Mouse (Mus musculus): ENCODE measurements around the gene Usp47. TPM values are rescaled to one million over a fixed set of nuclear protein-coding genes. Genes with fewer than 3 reads are reported as not detected.
"Not testable (repeated sequence)": the region's sequence is repeated elsewhere in the genome, so short reads cannot be mapped to it uniquely, and the experiment has no call there.

The Usp47 gene
- polyA plus RNA-seq, 1 experiment from 2014 or later, result 110 TPM

DNA sequence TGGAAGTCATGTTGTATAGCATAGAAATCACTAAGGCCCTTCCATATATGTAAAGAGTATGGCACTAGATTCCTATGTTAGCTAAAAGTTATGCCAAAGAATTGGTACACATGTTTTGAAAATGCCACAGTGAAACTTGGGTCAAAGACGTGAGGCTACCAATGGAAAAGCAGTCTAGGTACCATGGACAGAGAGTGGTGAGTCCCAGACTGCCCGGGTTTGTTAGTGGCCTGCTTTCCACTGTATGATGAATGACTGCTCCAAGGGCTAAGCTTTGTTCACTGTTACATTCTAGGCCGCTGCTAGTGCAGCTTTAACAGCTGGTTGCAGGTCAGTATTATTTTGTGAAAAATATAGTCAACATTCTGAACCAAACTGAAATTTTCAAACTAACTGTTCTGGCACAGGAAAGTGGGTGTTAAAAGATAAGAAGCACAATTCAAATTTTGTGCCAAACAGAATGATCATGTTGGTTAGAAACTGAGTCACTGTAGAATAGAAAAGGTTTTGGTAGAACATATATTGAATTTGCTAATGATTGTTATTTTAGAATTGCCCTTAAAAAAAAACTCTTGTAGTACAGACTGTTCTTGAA lies 22.6 kb downstream of the Usp47 start:
- ATAC-seq (ENCODE audit: low FRiP score), result no peak
- no peak overlapping the region for H3K9ac ChIP-seq
- no peaks in the 10 kb centered on the region for H3K4me1 ChIP-seq
- WGBS, result 61% methylated on average over 3 of the region's 3 CpGs
- H3K4me3 ChIP-seq, result no peak overlapping the region
- no peaks in the 10 kb centered on the region for H3K27me3 ChIP-seq
- no peaks in the 10 kb centered on the region for H3K9me3 ChIP-seq (replicated peaks)
- no peak overlapping the region for H3K4me2 ChIP-seq (replicated peaks)
- no peak overlapping the region for H3K27ac ChIP-seq
- no peaks in the 10 kb centered on the region for H3K36me3 ChIP-seq

- 94% methylated on average over 5 of the region's 5 CpGs for WGBS
- Histone ChIP-seq H3K27me3 (no peaks in the 10 kb centered on the region), H3K36me3 (no peaks in the 10 kb centered on the region), H3K9me3 (replicated peaks) (no peaks in the 10 kb centered on the region), H3K4me2 (replicated peaks) (no peak overlapping the region), H3K27ac (no peak overlapping the region), H3K4me3 (no peak overlapping the region), H3K4me1 (no peaks in the 10 kb centered on the region), H3K9ac (no peak overlapping the region)
- ATAC-seq (ENCODE audit: low FRiP score), result no peak
Observed at GRCm38 (mm10) chr7:112048643-112049042, 25.3 kb downstream of the Usp47 start.

GRCm38 (mm10) chr7:112053667-112054066 lies 30.4 kb downstream of the Usp47 start:
- ATAC-seq (ENCODE audit: low FRiP score), result no peak
- Histone ChIP-seq H3K4me1 (no peaks in the 10 kb centered on the region), H3K9ac (no peak overlapping the region), H3K9me3 (replicated peaks) (no peaks in the 10 kb centered on the region), H3K4me2 (replicated peaks) (no peak overlapping the region), H3K4me3 (no peak overlapping the region), H3K27me3 (no peaks in the 10 kb centered on the region), H3K36me3 (peaks cover 23% of the 10 kb centered on the region), H3K27ac (no peak overlapping the region)
- 93% methylated on average over 3 of the region's 3 CpGs for WGBS

DNA sequence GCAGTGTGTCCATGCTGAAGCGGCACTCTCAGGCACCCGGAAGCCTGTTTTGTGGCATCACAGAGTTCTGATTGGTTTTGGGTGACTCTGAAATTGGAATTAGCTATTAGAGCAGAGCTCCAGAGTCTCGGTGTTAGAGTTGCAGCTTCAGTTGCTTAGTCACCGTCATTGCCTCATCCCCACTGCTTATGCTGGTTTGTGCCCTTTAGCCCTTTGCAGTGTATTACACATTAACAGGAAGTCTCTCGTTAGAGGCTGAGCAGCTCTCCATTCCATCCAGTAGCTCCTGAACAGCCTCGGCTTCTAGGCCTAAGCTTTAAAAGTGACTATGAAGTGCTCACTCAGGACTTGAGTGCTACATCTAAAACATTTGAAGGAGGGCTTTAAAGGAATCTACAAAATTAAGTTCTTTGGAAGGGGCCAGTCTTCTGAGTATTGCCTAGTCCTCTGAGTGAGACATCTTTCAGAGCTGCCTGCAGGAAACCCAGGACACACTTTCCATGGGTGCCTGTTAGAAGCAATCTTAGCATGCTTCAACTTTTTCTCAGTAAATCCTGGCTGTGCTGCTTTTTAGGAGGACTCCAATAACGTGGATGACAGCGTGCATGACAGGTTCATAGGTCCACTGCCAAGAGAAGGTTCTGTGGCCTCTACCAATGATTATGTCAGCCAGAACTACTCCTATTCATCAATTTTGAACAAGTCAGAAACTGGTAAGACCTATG lies 32.8 kb downstream of the Usp47 start:
- WGBS, result 89% methylated on average over 8 of the region's 8 CpGs
- H3K9me3 ChIP-seq (replicated peaks), result no peaks in the 10 kb centered on the region
- H3K4me1 ChIP-seq, result no peaks in the 10 kb centered on the region
- no peak overlapping the region for H3K4me3 ChIP-seq
- no peak overlapping the region for H3K9ac ChIP-seq
- no peaks in the 10 kb centered on the region for H3K27me3 ChIP-seq
- peaks cover 34% of the 10 kb centered on the region for H3K36me3 ChIP-seq
- no peak overlapping the region for H3K4me2 ChIP-seq (replicated peaks)
- no peak overlapping the region for H3K27ac ChIP-seq
- ATAC-seq (ENCODE audit: low FRiP score), result no peak

DNA sequence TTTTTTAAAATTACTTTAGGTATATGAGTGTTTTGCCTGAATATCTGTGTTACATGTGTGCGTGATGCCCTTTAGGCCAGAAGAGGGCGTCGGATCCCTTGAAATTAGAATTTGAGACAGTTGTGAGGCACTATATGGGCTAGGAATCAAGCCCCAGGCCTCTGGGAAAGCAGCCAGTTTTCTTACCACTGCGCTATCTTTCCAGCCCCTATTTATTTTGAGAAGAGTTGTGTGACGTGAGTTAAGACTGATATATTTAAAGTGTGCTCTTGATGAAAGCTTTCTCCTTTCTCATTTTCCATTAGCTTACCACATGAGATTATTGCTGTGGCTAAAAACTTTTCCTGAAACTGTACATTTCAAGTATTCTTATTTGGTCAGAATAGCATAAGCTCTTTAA lies 51.6 kb downstream of the Usp47 start:
- 89% methylated on average over 5 of the region's 5 CpGs for WGBS
- Histone ChIP-seq H3K9me3 (replicated peaks) (no peaks in the 10 kb centered on the region), H3K4me3 (no peak overlapping the region), H3K4me1 (no peaks in the 10 kb centered on the region), H3K27me3 (no peaks in the 10 kb centered on the region), H3K27ac (no peak overlapping the region), H3K36me3 (peaks cover 33% of the 10 kb centered on the region), H3K9ac (no peak overlapping the region), H3K4me2 (replicated peaks) (no peak overlapping the region)
- ATAC-seq (ENCODE audit: low FRiP score), result no peak

GRCm38 (mm10) chr7:112082636-112083035 lies 59.3 kb downstream of the Usp47 start:
- ATAC-seq (ENCODE audit: low FRiP score), result no peak
- Histone ChIP-seq H3K9me3 (replicated peaks) (no peaks in the 10 kb centered on the region), H3K4me1 (no peaks in the 10 kb centered on the region), H3K27me3 (no peaks in the 10 kb centered on the region), H3K36me3 (peaks cover 33% of the 10 kb centered on the region), H3K4me3 (no peak overlapping the region), H3K4me2 (replicated peaks) (no peak overlapping the region), H3K27ac (no peak overlapping the region), H3K9ac (no peak overlapping the region)
- 83% methylated on average over 1 of the region's 1 CpGs for WGBS

DNA sequence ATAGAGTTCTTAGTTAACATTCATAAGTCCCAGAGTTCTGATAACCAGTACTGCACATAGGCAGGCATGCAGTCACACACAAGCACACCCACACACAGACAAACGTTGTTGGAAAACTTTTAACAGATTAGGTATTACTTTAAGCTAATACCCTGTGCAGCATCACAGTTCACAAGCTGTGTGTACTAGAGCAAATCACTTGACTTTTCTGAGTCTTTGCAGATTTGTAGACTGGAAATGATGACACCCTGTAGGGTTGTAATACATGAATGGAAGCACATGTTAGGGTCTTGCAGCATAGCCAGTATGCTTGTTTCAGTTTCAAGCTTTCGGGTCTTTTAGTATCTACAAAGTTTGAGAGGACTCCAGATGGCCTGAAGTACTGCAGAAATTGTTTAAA lies 60.9 kb downstream of the Usp47 start:
- Histone ChIP-seq H3K36me3 (peaks cover 35% of the 10 kb centered on the region), H3K9ac (no peak overlapping the region), H3K9me3 (replicated peaks) (no peaks in the 10 kb centered on the region), H3K27me3 (no peaks in the 10 kb centered on the region), H3K4me1 (no peaks in the 10 kb centered on the region), H3K27ac (no peak overlapping the region), H3K4me3 (no peak overlapping the region), H3K4me2 (replicated peaks) (no peak overlapping the region)
- no peak for ATAC-seq (ENCODE audit: low FRiP score)
- WGBS, result 98% methylated on average over 2 of the region's 2 CpGs

DNA sequence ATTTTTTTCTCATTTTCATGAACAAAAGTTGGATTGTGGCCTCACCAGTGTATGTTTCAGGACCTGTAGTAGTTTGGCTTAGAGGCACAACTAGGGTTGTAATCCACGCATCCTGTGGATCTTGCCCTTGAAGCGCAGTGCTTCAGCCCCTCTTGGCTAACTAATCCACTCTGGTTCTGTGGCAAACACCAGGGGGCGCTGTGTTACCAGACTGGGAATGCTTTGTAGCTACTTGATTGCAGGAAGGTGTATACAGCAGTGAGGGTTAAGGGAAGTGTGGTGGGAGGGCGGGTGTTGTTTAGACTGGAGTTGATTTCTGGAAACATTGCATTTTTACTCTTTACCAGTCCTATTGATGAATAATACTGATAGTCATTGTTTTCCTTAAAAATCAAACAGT lies 61.8 kb downstream of the Usp47 start:
- no peak overlapping the region for H3K4me3 ChIP-seq
- H3K9ac ChIP-seq, result no peak overlapping the region
- H3K36me3 ChIP-seq, result peaks cover 36% of the 10 kb centered on the region
- H3K27me3 ChIP-seq, result no peaks in the 10 kb centered on the region
- no peak for ATAC-seq (ENCODE audit: low FRiP score)
- H3K4me1 ChIP-seq, result no peaks in the 10 kb centered on the region
- no peak overlapping the region for H3K4me2 ChIP-seq (replicated peaks)
- WGBS, result 41% methylated on average over 4 of the region's 4 CpGs
- H3K27ac ChIP-seq, result no peak overlapping the region
- H3K9me3 ChIP-seq (replicated peaks), result no peaks in the 10 kb centered on the region

DNA sequence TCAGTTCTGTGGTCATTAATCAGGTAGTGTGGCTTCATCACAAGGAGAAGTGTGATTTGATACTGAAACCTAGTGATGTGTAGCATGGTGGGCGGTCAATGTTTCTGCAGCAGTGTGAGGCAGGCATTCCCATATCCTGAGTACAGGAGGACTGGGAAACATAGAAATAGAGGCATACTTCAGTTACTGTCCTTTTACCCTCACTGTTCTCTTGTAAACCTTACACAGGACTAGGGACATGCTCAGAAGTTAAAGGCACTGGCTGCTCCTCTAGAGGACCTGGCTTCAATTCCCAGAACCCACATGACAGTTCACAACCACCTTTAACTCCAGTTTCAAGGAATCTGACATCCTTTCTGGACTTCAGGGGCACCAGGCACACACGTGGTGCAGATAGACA lies 62.9 kb downstream of the Usp47 start:
- Histone ChIP-seq H3K36me3 (peaks cover 41% of the 10 kb centered on the region), H3K9me3 (replicated peaks) (no peaks in the 10 kb centered on the region), H3K27me3 (no peaks in the 10 kb centered on the region), H3K9ac (no peak overlapping the region), H3K4me2 (replicated peaks) (no peak overlapping the region), H3K4me3 (no peak overlapping the region), H3K27ac (no peak overlapping the region), H3K4me1 (no peaks in the 10 kb centered on the region)
- WGBS, result 86% methylated on average over 2 of the region's 2 CpGs
- ATAC-seq (ENCODE audit: low FRiP score), result no peak

DNA sequence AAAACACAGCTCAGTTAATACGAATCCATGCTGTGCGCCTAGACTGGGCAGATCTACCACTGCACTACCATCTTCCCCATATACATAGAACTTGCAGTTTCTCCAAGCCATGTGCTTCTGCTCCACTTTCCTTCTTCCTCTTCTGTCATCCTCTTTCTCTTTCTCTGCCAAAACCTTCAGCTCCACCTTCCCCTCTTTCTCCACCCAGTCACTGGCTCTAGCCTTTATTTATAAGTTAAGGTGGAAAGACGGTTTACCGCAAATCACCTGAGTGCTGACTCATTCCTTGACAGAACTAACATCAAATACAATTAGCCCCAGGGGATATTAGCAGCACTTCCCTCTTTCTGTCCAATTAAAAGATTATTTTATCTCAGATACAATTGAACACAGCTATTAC lies 71.6 kb downstream of the Usp47 start:
- H3K36me3 ChIP-seq, result peaks cover 72% of the 10 kb centered on the region
- H3K9ac ChIP-seq; ATAC-seq (ENCODE audit: low FRiP score); H3K9me3 ChIP-seq (replicated peaks); H3K27me3 ChIP-seq; H3K27ac ChIP-seq; H3K4me2 ChIP-seq (replicated peaks); H3K4me3 ChIP-seq; H3K4me1 ChIP-seq: not testable (repeated sequence)
- WGBS, result 95% methylated on average over 4 of the region's 4 CpGs

DNA sequence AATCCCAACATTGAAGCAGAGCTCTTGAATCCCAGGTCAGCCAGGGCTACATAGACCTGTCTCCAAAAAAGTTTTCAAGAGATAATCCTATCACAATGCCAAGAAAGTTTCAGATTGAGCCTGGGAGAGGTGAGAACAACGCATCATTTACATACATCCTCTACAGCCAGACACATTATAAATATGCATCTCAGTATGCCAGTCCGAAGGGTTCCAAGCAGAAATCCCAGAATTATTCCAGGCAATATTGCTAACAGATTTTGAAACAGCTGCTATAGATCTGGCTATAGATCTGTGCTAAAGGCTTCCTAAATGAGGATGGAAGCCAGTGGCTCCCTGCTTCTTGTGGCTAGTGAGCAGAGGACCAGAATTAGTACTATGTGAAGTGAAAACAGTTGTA lies 77.6 kb downstream of the Usp47 start:
- H3K4me3 ChIP-seq, result no peak overlapping the region
- H3K4me1 ChIP-seq, result no peaks in the 10 kb centered on the region
- WGBS, result 96% methylated on average over 2 of the region's 2 CpGs
- H3K9me3 ChIP-seq (replicated peaks), result no peaks in the 10 kb centered on the region
- H3K27ac ChIP-seq, result no peak overlapping the region
- no peak overlapping the region for H3K9ac ChIP-seq
- H3K36me3 ChIP-seq, result peaks cover 72% of the 10 kb centered on the region
- no peak for ATAC-seq (ENCODE audit: low FRiP score)
- H3K27me3 ChIP-seq, result no peaks in the 10 kb centered on the region
- no peak overlapping the region for H3K4me2 ChIP-seq (replicated peaks)

DNA sequence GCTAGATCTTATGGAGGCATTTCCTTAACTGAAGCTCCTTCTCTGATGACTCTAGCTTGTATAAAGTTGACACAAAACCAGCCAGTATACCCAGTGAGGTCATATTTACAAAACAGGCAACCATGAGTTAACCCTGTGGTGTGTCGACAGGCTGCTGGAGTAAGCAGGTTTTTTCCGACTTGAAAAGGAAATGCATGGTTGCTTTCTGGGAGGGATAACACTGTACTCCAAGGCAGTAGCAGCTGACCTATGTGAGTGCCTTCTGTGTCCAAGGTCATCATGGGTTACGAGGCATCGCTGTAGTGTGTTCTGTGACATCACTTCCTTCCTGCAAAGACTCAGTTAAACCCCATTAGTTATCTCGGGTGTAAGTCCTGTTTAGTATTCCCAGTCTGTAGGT lies 79.6 kb downstream of the Usp47 start:
- WGBS, result 85% methylated on average over 5 of the region's 5 CpGs
- Histone ChIP-seq H3K36me3 (peaks cover 83% of the 10 kb centered on the region), H3K27ac (no peak overlapping the region), H3K4me1 (no peaks in the 10 kb centered on the region), H3K4me3 (no peak overlapping the region), H3K9ac (no peak overlapping the region), H3K9me3 (replicated peaks) (no peaks in the 10 kb centered on the region), H3K27me3 (no peaks in the 10 kb centered on the region), H3K4me2 (replicated peaks) (no peak overlapping the region)
- no peak for ATAC-seq (ENCODE audit: low FRiP score)

DNA sequence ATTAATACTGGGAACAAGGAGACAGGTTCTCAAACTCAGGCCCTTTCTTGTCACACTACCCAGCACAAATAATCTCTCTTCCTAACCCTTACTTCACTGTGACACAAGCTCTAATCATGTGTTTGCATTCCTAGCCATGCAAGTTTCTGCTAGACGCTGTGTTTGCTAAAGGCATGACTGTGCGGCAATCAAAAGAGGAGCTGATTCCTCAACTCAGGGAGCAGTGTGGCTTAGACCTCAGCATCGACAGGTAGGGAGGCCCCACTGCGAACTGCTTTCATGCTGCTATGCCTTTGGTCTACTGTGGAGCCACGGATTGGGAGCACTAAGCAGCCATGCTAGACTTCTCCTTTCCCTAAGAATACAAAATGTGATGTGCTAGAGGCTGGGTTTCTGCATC lies 80.5 kb downstream of the Usp47 start:
- ATAC-seq (ENCODE audit: low FRiP score), result no peak
- H3K36me3 ChIP-seq, result peaks cover 81% of the 10 kb centered on the region
- no peaks in the 10 kb centered on the region for H3K4me1 ChIP-seq
- no peaks in the 10 kb centered on the region for H3K9me3 ChIP-seq (replicated peaks)
- H3K4me2 ChIP-seq (replicated peaks), result no peak overlapping the region
- H3K27ac ChIP-seq, result no peak overlapping the region
- 91% methylated on average over 5 of the region's 5 CpGs for WGBS
- H3K27me3 ChIP-seq, result no peaks in the 10 kb centered on the region
- no peak overlapping the region for H3K9ac ChIP-seq
- no peak overlapping the region for H3K4me3 ChIP-seq
